Mouse (Mus musculus): ENCODE data around the gene Dgke. TPM values are rescaled to one million over a fixed set of nuclear protein-coding genes. Genes with fewer than 3 reads are reported as not detected.

Dgke gene
- polyA plus RNA-seq, 1 experiment from 2014 or later = 6.6 TPM

DNA sequence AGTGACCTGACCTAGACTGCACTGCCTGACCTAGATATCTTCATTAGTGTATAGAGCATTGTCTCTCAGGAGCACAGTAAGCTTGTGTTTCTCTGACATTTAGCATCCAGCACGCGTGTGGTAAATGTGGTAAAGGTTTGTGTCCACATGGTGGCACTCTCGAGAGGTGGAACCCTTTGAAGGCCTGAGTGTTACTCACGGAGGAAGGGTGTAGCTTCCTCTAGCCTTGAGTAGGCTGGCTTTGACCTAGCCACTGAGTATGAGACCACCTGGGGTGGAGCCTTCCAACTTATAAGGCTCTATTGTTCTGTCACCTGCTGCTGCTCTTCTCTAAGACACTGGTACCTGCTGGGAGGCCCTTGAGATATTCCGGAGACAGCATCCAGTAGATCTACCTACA lies 73.0 kb downstream of the Dgke start:
- ATAC-seq (ENCODE audit: insufficient read depth, low FRiP score, low TSS enrichment) (no peak), DNase-seq (ENCODE audit: low spot score) (peak; percentile 51)
- Histone ChIP-seq H3K4me1 (ENCODE audit: control insufficient read depth, insufficient read depth, low read length) (no peaks in the 10 kb centered on the region), H3K4me2 (ENCODE audit: low read depth) (no peak overlapping the region), H3K27ac (ENCODE audit: low read depth, low read length) (no peak overlapping the region), H3K27me3 (ENCODE audit: control insufficient read depth, insufficient read depth, low read length) (no peaks in the 10 kb centered on the region), H3K9me3 (ENCODE audit: control insufficient read depth, low read length) (no peaks in the 10 kb centered on the region), H3K4me3 (ENCODE audit: low read depth, low read length) (no peak overlapping the region), H3K9ac (ENCODE audit: low read length) (no peak overlapping the region), H3K36me3 (ENCODE audit: control insufficient read depth, insufficient read depth, low read length) (no peaks in the 10 kb centered on the region)
- WGBS = 23% methylated on average over 5 of the region's 5 CpGs

DNA sequence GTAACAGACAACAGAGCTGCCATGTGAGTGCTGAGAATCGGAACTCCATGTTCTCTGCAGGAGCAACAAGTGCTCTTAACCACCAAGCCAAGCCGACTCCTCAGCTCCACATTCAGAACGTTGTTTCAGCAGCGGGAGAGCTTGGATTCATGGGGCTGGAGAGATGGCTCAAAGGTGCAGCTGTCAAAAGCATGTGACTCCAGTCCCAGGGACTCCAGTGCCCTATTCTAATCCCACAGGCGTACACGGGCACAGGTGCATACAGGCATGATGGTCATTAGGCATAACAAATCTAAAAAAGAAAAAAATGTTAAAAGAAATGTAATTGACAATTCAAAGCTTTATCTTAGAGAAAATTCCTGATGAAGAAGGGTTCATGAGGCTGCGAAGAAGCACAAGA lies 73.5 kb downstream of the Dgke start:
- no peaks in the 10 kb centered on the region for H3K36me3 ChIP-seq (ENCODE audit: control insufficient read depth, insufficient read depth, low read length)
- no peak overlapping the region for H3K4me2 ChIP-seq (ENCODE audit: low read depth)
- WGBS = 54% methylated on average over 7 of the region's 7 CpGs
- no peak overlapping the region for H3K27ac ChIP-seq (ENCODE audit: low read depth, low read length)
- no peaks in the 10 kb centered on the region for H3K4me1 ChIP-seq (ENCODE audit: control insufficient read depth, insufficient read depth, low read length)
- no peaks in the 10 kb centered on the region for H3K27me3 ChIP-seq (ENCODE audit: control insufficient read depth, insufficient read depth, low read length)
- H3K9me3 ChIP-seq (ENCODE audit: control insufficient read depth, low read length) = no peaks in the 10 kb centered on the region
- no peak for ATAC-seq (ENCODE audit: insufficient read depth, low FRiP score, low TSS enrichment)
- no peak overlapping the region for H3K4me3 ChIP-seq (ENCODE audit: low read depth, low read length)
- no peak overlapping the region for H3K9ac ChIP-seq (ENCODE audit: low read length)
- DNase-seq (ENCODE audit: low spot score) = no peak

DNA sequence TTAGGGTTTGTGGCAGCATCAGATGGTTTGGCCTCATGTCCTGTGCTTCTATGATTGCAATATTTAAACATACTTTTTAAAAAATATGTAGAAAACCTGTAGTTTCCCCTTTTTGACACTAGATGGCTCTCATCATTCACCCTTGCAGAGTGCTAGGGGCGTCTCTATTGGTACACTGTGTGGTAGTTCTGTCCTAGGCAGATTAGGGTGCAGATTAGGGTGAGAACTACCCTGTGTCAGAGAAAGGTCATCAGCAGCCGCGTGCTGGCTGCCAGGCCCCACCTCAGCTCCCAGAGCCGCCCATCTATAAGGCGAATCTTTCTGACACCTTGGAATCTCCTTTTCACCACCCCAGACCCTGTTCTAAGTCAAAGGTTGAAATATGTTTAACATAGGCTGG lies 77.1 kb downstream of the Dgke start:
- Histone ChIP-seq H3K9me3 (ENCODE audit: control insufficient read depth, low read length) (no peaks in the 10 kb centered on the region), H3K4me3 (ENCODE audit: low read depth, low read length) (no peak overlapping the region), H3K4me2 (ENCODE audit: low read depth) (no peak overlapping the region), H3K4me1 (ENCODE audit: control insufficient read depth, insufficient read depth, low read length) (no peaks in the 10 kb centered on the region), H3K36me3 (ENCODE audit: control insufficient read depth, insufficient read depth, low read length) (peaks cover 6% of the 10 kb centered on the region; the same call in 1 of the 2 replicates), H3K27me3 (ENCODE audit: control insufficient read depth, insufficient read depth, low read length) (no peaks in the 10 kb centered on the region), H3K27ac (ENCODE audit: low read depth, low read length) (no peak overlapping the region), H3K9ac (ENCODE audit: low read length) (no peak overlapping the region)
- 75% methylated on average over 5 of the region's 5 CpGs for WGBS
- no peak for DNase-seq (ENCODE audit: low spot score)
- ATAC-seq (ENCODE audit: insufficient read depth, low FRiP score, low TSS enrichment) = no peak

DNA sequence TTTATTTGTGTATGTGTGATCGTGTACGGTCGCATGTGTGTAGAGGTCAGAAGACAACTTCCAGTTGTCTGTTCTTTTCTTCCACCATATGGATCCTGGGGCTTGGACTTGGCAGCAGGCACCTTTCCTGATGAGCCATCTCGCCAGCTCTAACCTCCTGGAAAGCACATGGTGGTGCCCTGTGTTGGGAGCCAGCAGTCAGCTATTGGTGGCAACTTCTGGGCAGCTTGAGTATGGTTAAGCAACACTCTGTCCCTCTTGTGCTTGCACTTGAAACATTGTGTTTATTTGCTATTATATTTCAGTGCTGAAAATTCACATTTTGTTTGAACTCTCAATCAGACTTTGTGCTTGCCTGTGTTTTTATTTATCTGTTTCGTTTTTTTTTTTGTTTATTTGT lies 77.7 kb downstream of the Dgke start:
- no peaks in the 10 kb centered on the region for H3K27me3 ChIP-seq (ENCODE audit: control insufficient read depth, insufficient read depth, low read length)
- no peaks in the 10 kb centered on the region for H3K9me3 ChIP-seq (ENCODE audit: control insufficient read depth, low read length)
- no peak for DNase-seq (ENCODE audit: low spot score)
- 79% methylated on average over 5 of the region's 5 CpGs for WGBS
- ATAC-seq (ENCODE audit: insufficient read depth, low FRiP score, low TSS enrichment) = no peak
- no peak overlapping the region for H3K9ac ChIP-seq (ENCODE audit: low read length)
- H3K4me1 ChIP-seq (ENCODE audit: control insufficient read depth, insufficient read depth, low read length) = no peaks in the 10 kb centered on the region
- no peak overlapping the region for H3K4me3 ChIP-seq (ENCODE audit: low read depth, low read length)
- H3K36me3 ChIP-seq (ENCODE audit: control insufficient read depth, insufficient read depth, low read length) = peaks cover 6% of the 10 kb centered on the region; the same call in 1 of the 2 replicates
- no peak overlapping the region for H3K27ac ChIP-seq (ENCODE audit: low read depth, low read length)
- no peak overlapping the region for H3K4me2 ChIP-seq (ENCODE audit: low read depth)

DNA sequence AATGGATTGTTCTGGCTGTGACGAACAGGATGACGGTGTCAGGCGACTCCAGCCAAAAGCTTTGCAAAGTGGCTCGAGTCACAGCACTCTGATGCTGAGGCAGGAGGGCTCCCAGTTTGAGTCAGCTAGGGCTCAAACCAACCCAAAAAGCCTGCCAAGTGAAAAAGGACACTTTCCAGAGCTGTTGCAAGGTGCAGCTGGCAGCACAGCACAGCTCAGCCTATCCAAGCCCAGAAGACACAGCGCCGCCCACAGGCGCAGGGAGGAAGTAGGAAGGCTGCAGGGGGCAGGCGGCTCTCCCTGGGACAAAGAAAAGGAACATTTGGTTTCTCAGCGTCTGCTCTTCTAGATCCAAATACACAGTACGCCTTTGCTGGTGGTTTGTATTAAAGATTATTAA lies 80.0 kb downstream of the Dgke start:
- Histone ChIP-seq H3K9me3 (ENCODE audit: control insufficient read depth, low read length) (no peaks in the 10 kb centered on the region), H3K4me3 (ENCODE audit: low read depth, low read length) (no peak overlapping the region), H3K9ac (ENCODE audit: low read length) (no peak overlapping the region), H3K4me1 (ENCODE audit: control insufficient read depth, insufficient read depth, low read length) (no peaks in the 10 kb centered on the region), H3K27ac (ENCODE audit: low read depth, low read length) (no peak overlapping the region), H3K36me3 (ENCODE audit: control insufficient read depth, insufficient read depth, low read length) (peaks cover 8% of the 10 kb centered on the region; the same call in 1 of the 2 replicates), H3K27me3 (ENCODE audit: control insufficient read depth, insufficient read depth, low read length) (no peaks in the 10 kb centered on the region), H3K4me2 (ENCODE audit: low read depth) (no peak overlapping the region)
- ATAC-seq (ENCODE audit: insufficient read depth, low FRiP score, low TSS enrichment) (no peak), DNase-seq (ENCODE audit: low spot score) (no peak)
- WGBS = 85% methylated on average over 10 of the region's 10 CpGs

Other genes with a start within 250 kb of the Dgke start
- 18.0 and 19.5 TPM in 2 replicates for gene Akap1, start 202.3 kb downstream of the Dgke start, polyA plus RNA-seq (2014; fragmentation: Nextera tagmentation; extraction: Ambion mirVana)
- gene Scpep1, start 111.4 kb downstream of the Dgke start, polyA plus RNA-seq (2014; fragmentation: Nextera tagmentation; extraction: Ambion mirVana) = 55.3 and 57.7 TPM in 2 replicates
- not detected in 2 replicates for gene Elobl, start 99.9 kb downstream of the Dgke start, polyA plus RNA-seq (2014; fragmentation: Nextera tagmentation; extraction: Ambion mirVana)
- gene Coil, start 96.6 kb downstream of the Dgke start, polyA plus RNA-seq (2014; fragmentation: Nextera tagmentation; extraction: Ambion mirVana) = 21.3 and 22.7 TPM in 2 replicates
- 2.5 and 3.0 TPM in 2 replicates for gene Trim25, start 67.5 kb downstream of the Dgke start, polyA plus RNA-seq (2014; fragmentation: Nextera tagmentation; extraction: Ambion mirVana)
- not detected in 2 replicates for gene Gm525, start 7.0 kb upstream of the Dgke start, polyA plus RNA-seq (2014; fragmentation: Nextera tagmentation; extraction: Ambion mirVana)
- 2.9 and 3.5 TPM in 2 replicates for gene Nog, start 235.5 kb upstream of the Dgke start, polyA plus RNA-seq (2014; fragmentation: Nextera tagmentation; extraction: Ambion mirVana)

All from neural tube, embryonic 11.5 days (tissue).